Mouse (Mus musculus) heart, embryonic 10.5 days (tissue): Measurements from ENCODE around the gene Esyt1. TPM values are rescaled to one million over a fixed set of nuclear protein-coding genes. Genes with fewer than 3 reads are reported as not detected.
A peak's percentile ranks its signal among the peaks of the same experiment; 100 is the strongest.

ENCODE experiments used
- DNase-seq: peaks from one replicate; pipeline ENCODE4 v3.0.0-alpha.2; 2017; ENCODE audit warnings: low spot score
- H3K27ac ChIP-seq: fragments of 300-500 bp; sonication (generic); 2 replicates; pipeline ENCODE4 v1.5.1; 2016; ENCODE audit warnings: mild to moderate bottlenecking
- H3K27me3 ChIP-seq: fragments of 300-500 bp; sonication (generic); 2 replicates; pipeline ENCODE4 v1.6.1; 2016; ENCODE audit warnings: mild to moderate bottlenecking; ENCODE audit not compliant: poor library complexity, insufficient read depth, severe bottlenecking
- H3K36me3 ChIP-seq: fragments of 300-500 bp; sonication (generic); 2 replicates; pipeline ENCODE4 v1.6.1; 2016; ENCODE audit warnings: mild to moderate bottlenecking, moderate library complexity
- H3K4me1 ChIP-seq: fragments of 300-500 bp; sonication (generic); 2 replicates; pipeline ENCODE4 v1.6.1; 2016; ENCODE audit warnings: mild to moderate bottlenecking
- H3K4me3 ChIP-seq: fragments of 300-500 bp; sonication (generic); 2 replicates; pipeline ENCODE4 v1.5.1; 2016; ENCODE audit warnings: mild to moderate bottlenecking, moderate library complexity
- H3K9me3 ChIP-seq: fragments of 300-500 bp; sonication (generic); 2 replicates; pipeline ENCODE4 v1.6.1; 2016; ENCODE audit warnings: mild to moderate bottlenecking, moderate library complexity
- WGBS: fragments of 180-500 bp; shearing (Covaris S2); methylation state at CpG from one replicate; pipeline ENCODE4 v1.1.7; 2016; 5-methylcytosine and 5-hydroxymethylcytosine counted together
- polyA plus RNA-seq: library from polyadenylated mRNA; unstranded; fragments of >200 nt; fragmentation: Nextera tagmentation; extraction: Ambion mirVana; gene quantifications from 2 replicates; pipeline ENCODE4 v1.2.1, GENCODE M21; 2016

Gene Esyt1
- polyA plus RNA-seq, 1 experiment from 2014 or later = 17.8 TPM

GRCm38 (mm10) chr10:128535206-128535605 is 9.5 kb upstream of the Esyt1 start:
- H3K4me1 ChIP-seq = no peaks in the 10 kb centered on the region
- no peak for DNase-seq
- no peaks in the 10 kb centered on the region for H3K27me3 ChIP-seq
- H3K4me3 ChIP-seq = no peak overlapping the region
- no peaks in the 10 kb centered on the region for H3K9me3 ChIP-seq
- WGBS = 74% methylated on average over 2 of the region's 2 CpGs
- H3K36me3 ChIP-seq = no peaks in the 10 kb centered on the region
- no peak overlapping the region for H3K27ac ChIP-seq

GRCm38 (mm10) chr10:128526366-128527356 is 990 bp upstream of the Esyt1 start:
- Histone ChIP-seq H3K4me1 (peaks cover 25% of the 10 kb centered on the region), H3K27ac (peak overlapping the region; percentile 86; the same call in 1 of the 2 replicates), H3K9me3 (no peaks in the 10 kb centered on the region), H3K4me3 (peak overlapping the region; percentile 82), H3K27me3 (peaks cover 34% of the 10 kb centered on the region), H3K36me3 (peaks cover 8% of the 10 kb centered on the region)
- no peak for DNase-seq
- 28% methylated on average over 28 of the region's 28 CpGs for WGBS

- Histone ChIP-seq H3K4me3 (peak overlapping the region; percentile 82), H3K9me3 (no peaks in the 10 kb centered on the region), H3K27me3 (peaks cover 50% of the 10 kb centered on the region), H3K36me3 (peaks cover 24% of the 10 kb centered on the region), H3K27ac (peak overlapping the region; percentile 86), H3K4me1 (peaks cover 25% of the 10 kb centered on the region)
- under 1% methylated on average over 58 of the region's 58 CpGs for WGBS
- DNase-seq = peak; percentile 85
These were observed 674 bp downstream of the Esyt1 start for GRCm38 (mm10) chr10:128524732-128525662.

GRCm38 (mm10) chr10:128524111-128524731 is 1.4 kb downstream of the Esyt1 start:
- WGBS = 7% methylated on average over 11 of the region's 11 CpGs
- H3K27me3 ChIP-seq = peaks cover 57% of the 10 kb centered on the region

GRCm38 (mm10) chr10:128522351-128522750 is 3.3 kb downstream of the Esyt1 start:
- Histone ChIP-seq H3K27ac (no peak overlapping the region), H3K4me3 (no peak overlapping the region), H3K9me3 (no peaks in the 10 kb centered on the region), H3K27me3 (peaks cover 69% of the 10 kb centered on the region), H3K4me1 (peaks cover 25% of the 10 kb centered on the region), H3K36me3 (peaks cover 44% of the 10 kb centered on the region)
- no peak for DNase-seq
- WGBS = 73% methylated on average over 6 of the region's 6 CpGs

More at GRCm38 (mm10) chr10:128524111-128524731, 1.4 kb downstream of the Esyt1 start:
- H3K27ac ChIP-seq = peak overlapping the region; percentile 86; the same call in 1 of the 2 replicates
- H3K9me3 ChIP-seq = no peaks in the 10 kb centered on the region
- H3K4me3 ChIP-seq = peak overlapping the region; percentile 82
- DNase-seq = no peak
- H3K4me1 ChIP-seq = peaks cover 25% of the 10 kb centered on the region
- peaks cover 30% of the 10 kb centered on the region for H3K36me3 ChIP-seq

- no peak overlapping the region for H3K4me3 ChIP-seq
- H3K27ac ChIP-seq = no peak overlapping the region
- peaks cover 61% of the 10 kb centered on the region for H3K36me3 ChIP-seq
- DNase-seq = no peak
- whole genome bisulfite sequencing = 85% methylated on average over 16 of the region's 16 CpGs
- no peaks in the 10 kb centered on the region for H3K9me3 ChIP-seq
- H3K27me3 ChIP-seq = peaks cover 82% of the 10 kb centered on the region
- H3K4me1 ChIP-seq = peaks cover 27% of the 10 kb centered on the region
These were observed 5.1 kb downstream of the Esyt1 start for GRCm38 (mm10) chr10:128520591-128520990.

- no peak for DNase-seq
- H3K36me3 ChIP-seq = peaks cover 69% of the 10 kb centered on the region
- no peak overlapping the region for H3K4me3 ChIP-seq
- no peak overlapping the region for H3K27ac ChIP-seq
- peaks cover 83% of the 10 kb centered on the region for H3K27me3 ChIP-seq
- peaks cover 11% of the 10 kb centered on the region for H3K4me1 ChIP-seq
- WGBS = 76% methylated on average over 7 of the region's 7 CpGs
- H3K9me3 ChIP-seq = no peaks in the 10 kb centered on the region
These were observed 6.8 kb downstream of the Esyt1 start for GRCm38 (mm10) chr10:128518833-128519232.

- no peak for DNase-seq
- no peak overlapping the region for H3K27ac ChIP-seq
- 25% methylated on average over 6 of the region's 6 CpGs for WGBS
- H3K36me3 ChIP-seq = peaks cover 73% of the 10 kb centered on the region
- H3K27me3 ChIP-seq = peaks cover 67% of the 10 kb centered on the region
- H3K4me3 ChIP-seq = peak overlapping the region; percentile 36
- peaks cover 10% of the 10 kb centered on the region for H3K4me1 ChIP-seq
- H3K9me3 ChIP-seq = no peaks in the 10 kb centered on the region
These were observed 9.0 kb downstream of the Esyt1 start for GRCm38 (mm10) chr10:128516677-128517076.

GRCm38 (mm10) chr10:128516029-128516428 is 9.6 kb downstream of the Esyt1 start:
- Histone ChIP-seq H3K27ac (no peak overlapping the region), H3K4me1 (peaks cover 10% of the 10 kb centered on the region), H3K27me3 (peaks cover 65% of the 10 kb centered on the region), H3K9me3 (no peaks in the 10 kb centered on the region), H3K4me3 (peak overlapping the region; percentile 36), H3K36me3 (peaks cover 72% of the 10 kb centered on the region)
- WGBS = 27% methylated on average over 20 of the region's 20 CpGs
- DNase-seq = no peak

- 80% methylated on average over 4 of the region's 4 CpGs for WGBS
- H3K27ac ChIP-seq = no peak overlapping the region
These were observed 10.6 kb downstream of the Esyt1 start for GRCm38 (mm10) chr10:128515044-128515443.

GRCm38 (mm10) chr10:128511761-128512160 is 13.9 kb downstream of the Esyt1 start:
- Histone ChIP-seq H3K9me3 (no peaks in the 10 kb centered on the region), H3K4me1 (peaks cover 7% of the 10 kb centered on the region; the same call in 1 of the 2 replicates), H3K27ac (no peak overlapping the region), H3K4me3 (no peak overlapping the region), H3K27me3 (peaks cover 30% of the 10 kb centered on the region), H3K36me3 (peaks cover 49% of the 10 kb centered on the region)
- peak; percentile 79 for DNase-seq
- WGBS = 78% methylated on average over 12 of the region's 12 CpGs

More at GRCm38 (mm10) chr10:128515044-128515443, 10.6 kb downstream of the Esyt1 start:
- DNase-seq = no peak
- Histone ChIP-seq H3K9me3 (no peaks in the 10 kb centered on the region), H3K4me1 (peaks cover 10% of the 10 kb centered on the region), H3K36me3 (peaks cover 71% of the 10 kb centered on the region), H3K4me3 (no peak overlapping the region), H3K27me3 (peaks cover 55% of the 10 kb centered on the region)

- H3K4me3 ChIP-seq = no peak overlapping the region
- H3K36me3 ChIP-seq = peaks cover 44% of the 10 kb centered on the region
- 83% methylated on average over 9 of the region's 9 CpGs for WGBS
These were observed 14.5 kb downstream of the Esyt1 start for GRCm38 (mm10) chr10:128511189-128511588.

More at GRCm38 (mm10) chr10:128511189-128511588, 14.5 kb downstream of the Esyt1 start:
- peaks cover 4% of the 10 kb centered on the region; the same call in 1 of the 2 replicates for H3K4me1 ChIP-seq
- no peak overlapping the region for H3K27ac ChIP-seq
- DNase-seq = no peak
- peaks cover 24% of the 10 kb centered on the region for H3K27me3 ChIP-seq
- H3K9me3 ChIP-seq = no peaks in the 10 kb centered on the region
